Mouse (Mus musculus): ENCODE results near the gene Rgs9. TPM values are rescaled to one million over a fixed set of nuclear protein-coding genes. Genes with fewer than 3 reads are reported as not detected.

Gene Rgs9
- polyA plus RNA-seq, 1 experiment from 2014 or later: 2.8 TPM

DNA sequence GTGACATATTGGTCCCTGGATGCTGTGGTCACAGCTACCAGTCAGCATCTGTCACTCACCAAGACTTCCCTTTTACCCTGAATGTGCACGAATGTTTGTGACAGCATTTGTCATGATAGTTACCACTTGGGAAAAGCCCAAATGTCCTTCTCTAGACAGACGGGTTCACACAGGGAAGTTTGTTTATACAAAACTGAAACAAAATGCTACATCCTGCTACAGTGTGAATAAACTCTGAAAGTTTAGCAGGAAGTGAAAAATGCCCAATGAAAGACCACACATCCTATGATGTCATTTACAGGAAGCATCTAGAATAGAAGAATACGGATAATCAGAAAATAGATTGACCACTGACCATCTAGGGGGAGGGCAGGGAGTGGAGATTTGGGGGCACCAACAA is 51.0 kb downstream of the Rgs9 start:
- Histone ChIP-seq H3K36me3 (ENCODE audit: control insufficient read depth, insufficient read depth, low read length) (no peaks in the 10 kb centered on the region), H3K9ac (ENCODE audit: low read length) (no peak overlapping the region), H3K9me3 (ENCODE audit: control insufficient read depth, low read length) (no peaks in the 10 kb centered on the region), H3K27ac (replicated peaks; ENCODE audit: low read depth, low read length) (no peak overlapping the region), H3K27me3 (ENCODE audit: control insufficient read depth, insufficient read depth, low read length) (no peaks in the 10 kb centered on the region), H3K4me2 (ENCODE audit: low read depth, severe bottlenecking) (no peak overlapping the region), H3K4me1 (ENCODE audit: control insufficient read depth, insufficient read depth, low read length) (no peaks in the 10 kb centered on the region), H3K4me3 (ENCODE audit: low read depth, low read length) (no peak overlapping the region)
- 79% methylated on average over 3 of the region's 3 CpGs for WGBS
- DNase-seq (ENCODE audit: low spot score) (no peak), ATAC-seq (ENCODE audit: insufficient number of reproducible peaks, low FRiP score, low TSS enrichment, low read depth) (no peak)

GRCm38 (mm10) chr11:109244635-109245360 is 53.1 kb downstream of the Rgs9 start:
- Histone ChIP-seq H3K27ac (replicated peaks; ENCODE audit: low read depth, low read length) (no peak overlapping the region), H3K4me2 (ENCODE audit: low read depth, severe bottlenecking) (peak overlapping the region; percentile 25; the same call in 1 of the 2 replicates), H3K4me3 (ENCODE audit: low read depth, low read length) (no peak overlapping the region), H3K9ac (ENCODE audit: low read length) (no peak overlapping the region), H3K4me1 (ENCODE audit: control insufficient read depth, insufficient read depth, low read length) (no peaks in the 10 kb centered on the region), H3K36me3 (ENCODE audit: control insufficient read depth, insufficient read depth, low read length) (no peaks in the 10 kb centered on the region), H3K27me3 (ENCODE audit: control insufficient read depth, insufficient read depth, low read length) (no peaks in the 10 kb centered on the region), H3K9me3 (ENCODE audit: control insufficient read depth, low read length) (no peaks in the 10 kb centered on the region)
- 17% methylated on average over 23 of the region's 23 CpGs for WGBS
- peak; percentile 53; the same call in 1 of the 2 replicates for ATAC-seq (ENCODE audit: insufficient number of reproducible peaks, low FRiP score, low TSS enrichment, low read depth)
- DNase-seq (ENCODE audit: low spot score): peak; percentile 51

DNA sequence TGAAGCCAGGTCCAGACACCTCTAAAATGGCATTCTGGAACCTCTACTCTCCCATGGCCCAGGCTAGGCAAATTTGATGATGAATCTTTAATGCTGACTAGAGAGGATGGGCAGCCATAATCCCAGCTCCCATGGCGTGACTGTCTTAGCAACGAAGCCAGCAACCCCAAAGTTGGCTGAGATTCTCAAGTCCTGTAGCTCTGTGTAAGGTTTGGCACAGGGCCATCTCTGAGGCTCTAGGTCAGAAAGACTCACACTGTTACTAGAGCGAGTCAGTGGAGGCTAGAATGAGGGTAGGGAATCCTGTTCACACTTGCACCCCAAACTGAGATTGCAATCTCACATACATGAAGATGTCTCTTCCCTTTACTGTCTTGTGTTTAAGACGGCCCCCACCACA is 57.8 kb downstream of the Rgs9 start:
- H3K4me3 ChIP-seq (ENCODE audit: low read depth, low read length): no peak overlapping the region
- H3K27me3 ChIP-seq (ENCODE audit: control insufficient read depth, insufficient read depth, low read length): no peaks in the 10 kb centered on the region
- no peaks in the 10 kb centered on the region for H3K9me3 ChIP-seq (ENCODE audit: control insufficient read depth, low read length)
- no peaks in the 10 kb centered on the region for H3K36me3 ChIP-seq (ENCODE audit: control insufficient read depth, insufficient read depth, low read length)
- H3K27ac ChIP-seq (replicated peaks; ENCODE audit: low read depth, low read length): no peak overlapping the region
- no peaks in the 10 kb centered on the region for H3K4me1 ChIP-seq (ENCODE audit: control insufficient read depth, insufficient read depth, low read length)
- no peak overlapping the region for H3K9ac ChIP-seq (ENCODE audit: low read length)
- no peak overlapping the region for H3K4me2 ChIP-seq (ENCODE audit: low read depth, severe bottlenecking)
- DNase-seq (ENCODE audit: low spot score) (no peak), ATAC-seq (ENCODE audit: insufficient number of reproducible peaks, low FRiP score, low TSS enrichment, low read depth) (no peak)
- 91% methylated on average over 4 of the region's 4 CpGs for WGBS

DNA sequence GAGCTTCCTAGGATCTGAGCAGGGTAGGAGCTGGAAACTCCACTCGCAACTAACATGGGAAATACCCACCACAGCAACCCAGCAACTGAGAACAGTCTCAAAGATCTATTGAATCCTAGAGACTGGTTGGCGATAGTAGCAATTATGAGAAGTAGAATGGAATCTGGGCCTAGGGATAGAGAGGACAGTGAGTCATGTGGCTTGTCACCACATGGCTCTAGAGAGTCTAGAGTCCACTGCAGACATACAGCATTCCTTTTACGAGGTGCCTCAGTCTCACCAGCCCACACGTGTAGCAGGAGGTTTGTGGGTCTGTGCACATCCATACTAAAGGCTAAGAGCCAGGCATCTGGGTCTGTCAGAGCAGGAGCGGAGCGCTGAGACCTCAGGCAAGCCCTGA is 59.3 kb downstream of the Rgs9 start:
- Histone ChIP-seq H3K9ac (ENCODE audit: low read length) (no peak overlapping the region), H3K4me3 (ENCODE audit: low read depth, low read length) (no peak overlapping the region), H3K4me1 (ENCODE audit: control insufficient read depth, insufficient read depth, low read length) (no peaks in the 10 kb centered on the region), H3K27me3 (ENCODE audit: control insufficient read depth, insufficient read depth, low read length) (no peaks in the 10 kb centered on the region), H3K27ac (replicated peaks; ENCODE audit: low read depth, low read length) (no peak overlapping the region), H3K4me2 (ENCODE audit: low read depth, severe bottlenecking) (no peak overlapping the region), H3K9me3 (ENCODE audit: control insufficient read depth, low read length) (no peaks in the 10 kb centered on the region), H3K36me3 (ENCODE audit: control insufficient read depth, insufficient read depth, low read length) (no peaks in the 10 kb centered on the region)
- DNase-seq (ENCODE audit: low spot score) (no peak), ATAC-seq (ENCODE audit: insufficient number of reproducible peaks, low FRiP score, low TSS enrichment, low read depth) (no peak)
- 83% methylated on average over 6 of the region's 6 CpGs for WGBS

- Histone ChIP-seq H3K36me3 (ENCODE audit: control insufficient read depth, insufficient read depth, low read length) (no peaks in the 10 kb centered on the region), H3K4me3 (ENCODE audit: low read depth, low read length) (no peak overlapping the region), H3K9ac (ENCODE audit: low read length) (no peak overlapping the region), H3K4me1 (ENCODE audit: control insufficient read depth, insufficient read depth, low read length) (no peaks in the 10 kb centered on the region), H3K27ac (replicated peaks; ENCODE audit: low read depth, low read length) (no peak overlapping the region), H3K4me2 (ENCODE audit: low read depth, severe bottlenecking) (no peak overlapping the region), H3K9me3 (ENCODE audit: control insufficient read depth, low read length) (no peaks in the 10 kb centered on the region), H3K27me3 (ENCODE audit: control insufficient read depth, insufficient read depth, low read length) (no peaks in the 10 kb centered on the region)
- 54% methylated on average over 8 of the region's 8 CpGs for WGBS
- ATAC-seq (ENCODE audit: insufficient number of reproducible peaks, low FRiP score, low TSS enrichment, low read depth): no peak
- DNase-seq (ENCODE audit: low spot score): no peak
These were observed 60.1 kb downstream of the Rgs9 start for GRCm38 (mm10) chr11:109237796-109238195.

GRCm38 (mm10) chr11:109233627-109234026 is 64.3 kb downstream of the Rgs9 start:
- no peaks in the 10 kb centered on the region for H3K27me3 ChIP-seq (ENCODE audit: control insufficient read depth, insufficient read depth, low read length)
- no peak for DNase-seq (ENCODE audit: low spot score)
- no peaks in the 10 kb centered on the region for H3K4me1 ChIP-seq (ENCODE audit: control insufficient read depth, insufficient read depth, low read length)
- no peak overlapping the region for H3K4me2 ChIP-seq (ENCODE audit: low read depth, severe bottlenecking)
- ATAC-seq (ENCODE audit: insufficient number of reproducible peaks, low FRiP score, low TSS enrichment, low read depth): no peak
- H3K36me3 ChIP-seq (ENCODE audit: control insufficient read depth, insufficient read depth, low read length): no peaks in the 10 kb centered on the region
- no peak overlapping the region for H3K27ac ChIP-seq (replicated peaks; ENCODE audit: low read depth, low read length)
- no peak overlapping the region for H3K9ac ChIP-seq (ENCODE audit: low read length)
- H3K9me3 ChIP-seq (ENCODE audit: control insufficient read depth, low read length): no peaks in the 10 kb centered on the region
- 73% methylated on average over 3 of the region's 3 CpGs for WGBS
- no peak overlapping the region for H3K4me3 ChIP-seq (ENCODE audit: low read depth, low read length)

GRCm38 (mm10) chr11:109232811-109233210 is 65.1 kb downstream of the Rgs9 start:
- ATAC-seq (ENCODE audit: insufficient number of reproducible peaks, low FRiP score, low TSS enrichment, low read depth) (no peak), DNase-seq (ENCODE audit: low spot score) (no peak)

DNA sequence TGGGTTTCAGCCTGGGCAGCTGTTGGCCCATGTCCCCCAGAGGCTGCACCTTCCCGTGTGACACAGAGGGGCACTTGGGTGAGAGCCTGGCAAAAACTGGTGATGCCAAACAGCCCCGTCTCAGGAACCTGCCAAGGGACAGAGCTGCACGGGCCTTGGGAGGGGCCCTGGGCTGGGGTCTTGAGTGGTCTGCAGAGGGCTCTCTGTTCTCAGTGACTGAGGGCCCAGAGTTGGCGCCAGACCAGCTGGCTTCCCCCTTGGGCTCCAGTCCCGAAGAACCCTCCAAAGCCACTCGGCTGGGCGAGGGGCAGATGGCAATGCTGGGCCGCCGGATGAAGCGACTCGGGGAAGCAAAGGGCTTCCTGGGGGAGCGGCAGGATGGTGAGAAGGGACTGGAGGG is 70.8 kb downstream of the Rgs9 start:
- no peak overlapping the region for H3K4me3 ChIP-seq (ENCODE audit: low read depth, low read length)
- no peaks in the 10 kb centered on the region for H3K4me1 ChIP-seq (ENCODE audit: control insufficient read depth, insufficient read depth, low read length)
- H3K27me3 ChIP-seq (ENCODE audit: control insufficient read depth, insufficient read depth, low read length): no peaks in the 10 kb centered on the region
- ATAC-seq (ENCODE audit: insufficient number of reproducible peaks, low FRiP score, low TSS enrichment, low read depth): no peak
- no peaks in the 10 kb centered on the region for H3K36me3 ChIP-seq (ENCODE audit: control insufficient read depth, insufficient read depth, low read length)
- no peak overlapping the region for H3K4me2 ChIP-seq (ENCODE audit: low read depth, severe bottlenecking)
- H3K9ac ChIP-seq (ENCODE audit: low read length): no peak overlapping the region
- H3K27ac ChIP-seq (replicated peaks; ENCODE audit: low read depth, low read length): no peak overlapping the region
- WGBS: 92% methylated on average over 12 of the region's 12 CpGs
- no peak for DNase-seq (ENCODE audit: low spot score)
- no peaks in the 10 kb centered on the region for H3K9me3 ChIP-seq (ENCODE audit: control insufficient read depth, low read length)

More at GRCm38 (mm10) chr11:109232811-109233210, 65.1 kb downstream of the Rgs9 start:
- WGBS: 82% methylated on average over 6 of the region's 6 CpGs
- H3K4me3 ChIP-seq (ENCODE audit: low read depth, low read length): no peak overlapping the region
- H3K36me3 ChIP-seq (ENCODE audit: control insufficient read depth, insufficient read depth, low read length): no peaks in the 10 kb centered on the region
- no peaks in the 10 kb centered on the region for H3K4me1 ChIP-seq (ENCODE audit: control insufficient read depth, insufficient read depth, low read length)
- no peak overlapping the region for H3K4me2 ChIP-seq (ENCODE audit: low read depth, severe bottlenecking)
- H3K27ac ChIP-seq (replicated peaks; ENCODE audit: low read depth, low read length): no peak overlapping the region
- no peaks in the 10 kb centered on the region for H3K9me3 ChIP-seq (ENCODE audit: control insufficient read depth, low read length)
- H3K9ac ChIP-seq (ENCODE audit: low read length): no peak overlapping the region
- no peaks in the 10 kb centered on the region for H3K27me3 ChIP-seq (ENCODE audit: control insufficient read depth, insufficient read depth, low read length)

Data from limb, embryonic 11.5 days (tissue).